Mouse (Mus musculus): ENCODE measurements around the gene Slc9a5. TPM values are rescaled to one million over a fixed set of nuclear protein-coding genes. Genes with fewer than 3 reads are reported as not detected.

Slc9a5 gene
- total and polyA plus RNA-seq, 3 experiments = 0.36 to 1.7 (median 0.37) TPM

- DNase-seq = no peak
- Histone ChIP-seq H3K4me1 (ENCODE audit: control insufficient read depth, insufficient read depth, low read length) (peaks cover 3% of the 10 kb centered on the region), H3K36me3 (ENCODE audit: control insufficient read depth, insufficient read depth, low read length) (no peaks in the 10 kb centered on the region), H3K27ac (no peak overlapping the region), H3K9ac (ENCODE audit: low read depth, low read length) (no peak overlapping the region), H3K27me3 (ENCODE audit: control insufficient read depth, insufficient read depth, low read length) (no peaks in the 10 kb centered on the region), H3K4me3 (no peak overlapping the region), H3K79me2 (replicated peaks; ENCODE audit: control insufficient read depth, insufficient read depth, low read length) (no peaks in the 10 kb centered on the region)
- 85% methylated on average over 2 of the region's 2 CpGs for WGBS
- peak; percentile 68 for TF ChIP-seq CTCF (IDR thresholded peaks at IDR 0.05)
- no peak for TF ChIP-seq EP300 (IDR thresholded peaks at IDR 0.05; ENCODE audit: insufficient read depth, low read depth, low read length)
- intact Hi-C loops (cut with DNase I) = no loop called here
Measured at GRCm38 (mm10) chr8:105367107-105367506, 18.5 kb downstream of the Slc9a5 start.

GRCm38 (mm10) chr8:105372473-105372872, 23.8 kb downstream of the Slc9a5 start:
- 82% methylated on average over 8 of the region's 9 CpGs for WGBS

GRCm38 (mm10) chr8:105373032-105373431, 24.4 kb downstream of the Slc9a5 start, which contains the start of gene Plekhg4:
Gene Plekhg4, plus strand, starts transcription at chr8:105373274.
- Histone ChIP-seq H3K9ac (ENCODE audit: low read depth, low read length) (no peak within 1 kb of the TSS), H3K27me3 (ENCODE audit: control insufficient read depth, insufficient read depth, low read length) (no peaks in the 10 kb centered on the region; the same call in 1 of the 2 replicates), H3K4me3 (no peak within 1 kb of the TSS), H3K79me2 (replicated peaks; ENCODE audit: control insufficient read depth, insufficient read depth, low read length) (no peaks in the 10 kb centered on the region), H3K4me1 (ENCODE audit: control insufficient read depth, insufficient read depth, low read length) (no peaks in the 10 kb centered on the region), H3K27ac (no peak within 1 kb of the TSS), H3K36me3 (ENCODE audit: control insufficient read depth, insufficient read depth, low read length) (no peaks in the 10 kb centered on the region)
- WGBS = 59% methylated on average over 2 of the region's 2 CpGs
- intact Hi-C loops (cut with DNase I) = no loop called here
- no peak for DNase-seq
- TF ChIP-seq CTCF (IDR thresholded peaks at IDR 0.05) (no peak), POLR2A (IDR thresholded peaks at IDR 0.05; ENCODE audit: insufficient read depth, low read depth, low read length) (no peak), EP300 (IDR thresholded peaks at IDR 0.05; ENCODE audit: insufficient read depth, low read depth, low read length) (no peak)

More at GRCm38 (mm10) chr8:105372473-105372872, 23.8 kb downstream of the Slc9a5 start:
- Histone ChIP-seq H3K4me1 (ENCODE audit: control insufficient read depth, insufficient read depth, low read length) (no peaks in the 10 kb centered on the region), H3K27ac (no peak overlapping the region), H3K27me3 (ENCODE audit: control insufficient read depth, insufficient read depth, low read length) (no peaks in the 10 kb centered on the region; the same call in 1 of the 2 replicates), H3K79me2 (replicated peaks; ENCODE audit: control insufficient read depth, insufficient read depth, low read length) (no peaks in the 10 kb centered on the region), H3K36me3 (ENCODE audit: control insufficient read depth, insufficient read depth, low read length) (no peaks in the 10 kb centered on the region), H3K9ac (ENCODE audit: low read depth, low read length) (no peak overlapping the region), H3K4me3 (no peak overlapping the region)
- TF ChIP-seq POLR2A (IDR thresholded peaks at IDR 0.05; ENCODE audit: insufficient read depth, low read depth, low read length) = no peak
- no peak for TF ChIP-seq EP300 (IDR thresholded peaks at IDR 0.05; ENCODE audit: insufficient read depth, low read depth, low read length)
- no peak for TF ChIP-seq CTCF (IDR thresholded peaks at IDR 0.05)
- intact Hi-C loops (cut with DNase I) = no loop called here
- DNase-seq = no peak

- Histone ChIP-seq H3K36me3 (ENCODE audit: control insufficient read depth, insufficient read depth, low read length) (no peaks in the 10 kb centered on the region), H3K79me2 (replicated peaks; ENCODE audit: control insufficient read depth, insufficient read depth, low read length) (no peaks in the 10 kb centered on the region), H3K4me1 (ENCODE audit: control insufficient read depth, insufficient read depth, low read length) (no peaks in the 10 kb centered on the region), H3K27ac (no peak overlapping the region), H3K4me3 (no peak overlapping the region), H3K27me3 (ENCODE audit: control insufficient read depth, insufficient read depth, low read length) (no peaks in the 10 kb centered on the region; the same call in 1 of the 2 replicates), H3K9ac (ENCODE audit: low read depth, low read length) (no peak overlapping the region)
- WGBS = 32% methylated on average over 33 of the region's 33 CpGs
- peak in 1 of 2 experiments; percentile 49 for DNase-seq
- TF ChIP-seq EP300 (IDR thresholded peaks at IDR 0.05; ENCODE audit: insufficient read depth, low read depth, low read length) (no peak), CTCF (IDR thresholded peaks at IDR 0.05) (peak; percentile 69)
- intact Hi-C loops (cut with DNase I) = no loop called here
Measured at GRCm38 (mm10) chr8:105374513-105374966, 25.9 kb downstream of the Slc9a5 start.

- Histone ChIP-seq H3K27ac (no peak overlapping the region), H3K27me3 (ENCODE audit: control insufficient read depth, insufficient read depth, low read length) (no peaks in the 10 kb centered on the region; the same call in 1 of the 2 replicates), H3K4me1 (ENCODE audit: control insufficient read depth, insufficient read depth, low read length) (no peaks in the 10 kb centered on the region), H3K36me3 (ENCODE audit: control insufficient read depth, insufficient read depth, low read length) (no peaks in the 10 kb centered on the region), H3K4me3 (no peak overlapping the region), H3K79me2 (replicated peaks; ENCODE audit: control insufficient read depth, insufficient read depth, low read length) (no peaks in the 10 kb centered on the region), H3K9ac (ENCODE audit: low read depth, low read length) (no peak overlapping the region)
- 0 out of 2 replicates have a peak, but pooled peaks have one; percentile 2 for TF ChIP-seq CTCF (IDR thresholded peaks at IDR 0.05)
- TF ChIP-seq EP300 (IDR thresholded peaks at IDR 0.05; ENCODE audit: insufficient read depth, low read depth, low read length) = no peak
- TF ChIP-seq POLR2A (IDR thresholded peaks at IDR 0.05; ENCODE audit: insufficient read depth, low read depth, low read length) = no peak
- WGBS = 19% methylated on average over 19 of the region's 19 CpGs
- peak; percentile 42 to 57 for DNase-seq
- intact Hi-C loops (cut with DNase I) = no loop called here
Measured at GRCm38 (mm10) chr8:105378673-105379072, 30.0 kb downstream of the Slc9a5 start.

GRCm38 (mm10) chr8:105380308-105380707, 31.7 kb downstream of the Slc9a5 start:
- Histone ChIP-seq H3K36me3 (ENCODE audit: control insufficient read depth, insufficient read depth, low read length) (no peaks in the 10 kb centered on the region), H3K9ac (ENCODE audit: low read depth, low read length) (no peak overlapping the region), H3K4me3 (no peak overlapping the region), H3K27ac (no peak overlapping the region), H3K27me3 (ENCODE audit: control insufficient read depth, insufficient read depth, low read length) (no peaks in the 10 kb centered on the region), H3K4me1 (ENCODE audit: control insufficient read depth, insufficient read depth, low read length) (no peaks in the 10 kb centered on the region), H3K79me2 (replicated peaks; ENCODE audit: control insufficient read depth, insufficient read depth, low read length) (no peaks in the 10 kb centered on the region)
- intact Hi-C loops (cut with DNase I) = no loop called here
- 87% methylated on average over 12 of the region's 12 CpGs for WGBS
- no peak for DNase-seq
- TF ChIP-seq POLR2A (IDR thresholded peaks at IDR 0.05; ENCODE audit: insufficient read depth, low read depth, low read length) (no peak), CTCF (IDR thresholded peaks at IDR 0.05) (no peak), EP300 (IDR thresholded peaks at IDR 0.05; ENCODE audit: insufficient read depth, low read depth, low read length) (no peak)

All from heart, adult 2 months (tissue).